Mouse (Mus musculus) CD8-positive naive resting alpha-beta T cell, adult 57 days (primary cell): ENCODE measurements around the gene Clec4f. TPM values are rescaled to one million over a fixed set of nuclear protein-coding genes. Genes with fewer than 3 reads are reported as not detected.

Experiments
- total RNA-seq: library from RNA; stranded (reverse); gene quantifications from one replicate; pipeline ENCODE4 v1.2.4, GENCODE M21; 2023

Gene Clec4f
- not detected for total RNA-seq

GRCm38 (mm10) chr6:83656087-83656486 lies at the start of gene Clec4f:
Gene Clec4f, minus strand, starts transcription at chr6:83656187.

GRCm38 (mm10) chr6:83677757-83678156 lies 21.8 kb upstream of the Clec4f start, which contains the start of gene Cd207:
Gene Cd207, minus strand, starts transcription at chr6:83677857.

Other genes starting within 250 kb of the Clec4f start
- 152 TPM for gene Tet3, start 197.1 kb downstream of the Clec4f start, total RNA-seq
- 43.3 TPM for gene Dguok, start 149.2 kb downstream of the Clec4f start, total RNA-seq
- gene Actg2, start 119.9 kb downstream of the Clec4f start, total RNA-seq, result not detected
- gene Stambp, start 83.5 kb downstream of the Clec4f start, total RNA-seq, result 23.9 TPM
- 0.34 TPM for gene Cd207, start 21.7 kb upstream of the Clec4f start, total RNA-seq
- gene Vax2, start 55.1 kb upstream of the Clec4f start, total RNA-seq, result not detected
- gene Atp6v1b1, start 86.8 kb upstream of the Clec4f start, total RNA-seq, result not detected
- gene Ankrd53, start 106.5 kb upstream of the Clec4f start, total RNA-seq, result not detected
- 57.0 TPM for gene Tex261, start 119.6 kb upstream of the Clec4f start, total RNA-seq
- 9.9 TPM for gene Nagk, start 138.8 kb upstream of the Clec4f start, total RNA-seq
- 64.9 TPM for gene Paip2b, start 175.6 kb upstream of the Clec4f start, total RNA-seq
- 143 TPM for gene Zfp638, start 210.9 kb upstream of the Clec4f start, total RNA-seq